Mouse (Mus musculus) ES-E14 (cell line): ENCODE data around the gene Vmn1r49. TPM values are rescaled to one million over a fixed set of nuclear protein-coding genes. Genes with fewer than 3 reads are reported as not detected.
"Not testable (repeated sequence)": the region's sequence is repeated elsewhere in the genome, so short reads cannot be mapped to it uniquely, and the experiment has no call there.

ENCODE experiments used
- DNase-seq: peaks from one replicate; pipeline ENCODE4 v3.0.0-alpha.2; 2013; ENCODE audit warnings: low read depth, low spot score
- H3K27ac ChIP-seq: 2 replicates; pipeline ENCODE4 v1.5.1; 2012; ENCODE audit warnings: low read depth, mild to moderate bottlenecking, low read length, moderate library complexity, mixed read lengths; ENCODE audit not compliant: poor library complexity, insufficient read depth, severe bottlenecking
- H3K36me3 ChIP-seq: 2 replicates; pipeline ENCODE4 v1.6.1; 2012; ENCODE audit warnings: mild to moderate bottlenecking, low read length, moderate library complexity, mixed read lengths; ENCODE audit not compliant: control insufficient read depth, poor library complexity, insufficient read depth, severe bottlenecking
- H3K4me1 ChIP-seq, 2 experiments: fragments of 150-350 bp in 1 of 2; sonication (generic) in 1 of 2; 2 replicates each; pipeline ENCODE4 v1.6.1; 2012; ENCODE audit warnings: low read length in 2 of 2, mild to moderate bottlenecking in 1 of 2, mixed read lengths in 1 of 2; ENCODE audit not compliant: control insufficient read depth in 2 of 2, insufficient read depth in 2 of 2, poor library complexity in 1 of 2
- H3K4me3 ChIP-seq, 2 experiments: fragments of 150-350 bp in 1 of 2; sonication (generic) in 1 of 2; 2 replicates each; pipeline ENCODE4 v1.5.1; 2012; ENCODE audit warnings: low read length in 2 of 2, low read depth in 1 of 2, mild to moderate bottlenecking in 1 of 2, mixed read lengths in 1 of 2; ENCODE audit not compliant: insufficient read depth in 1 of 2, poor library complexity in 1 of 2, severe bottlenecking in 1 of 2
- H3K9ac ChIP-seq: 2 replicates; pipeline ENCODE4 v1.6.1; 2012; ENCODE audit warnings: low read depth, mild to moderate bottlenecking, low read length, mixed read lengths; ENCODE audit not compliant: poor library complexity, insufficient read depth, severe bottlenecking
- H3K9me3 ChIP-seq: fragments of 150-350 bp; sonication (generic); 2 replicates; pipeline ENCODE4 v1.6.1; 2012; ENCODE audit warnings: low read depth, mild to moderate bottlenecking, low read length; ENCODE audit not compliant: control insufficient read depth, insufficient read depth
- CHD2 ChIP-seq: IDR thresholded peaks from 2 replicates; pipeline ENCODE4 v1.6.1; 2014; ENCODE audit warnings: mild to moderate bottlenecking, low read depth, low read length, inconsistent platforms
- HCFC1 ChIP-seq: IDR thresholded peaks from 2 replicates; pipeline ENCODE4 v1.6.1; 2012; ENCODE audit warnings: low read length, inconsistent platforms, borderline replicate concordance; ENCODE audit not compliant: insufficient read depth
- MAFK ChIP-seq: IDR thresholded peaks from 2 replicates; pipeline ENCODE4 v1.6.1; 2014; ENCODE audit warnings: mild to moderate bottlenecking, low read depth, low read length, inconsistent platforms; ENCODE audit not compliant: insufficient read depth
- ZC3H11A ChIP-seq: IDR thresholded peaks from 2 replicates; pipeline ENCODE4 v1.6.1; 2012; ENCODE audit warnings: low read depth, mild to moderate bottlenecking, inconsistent platforms, low read length, borderline replicate concordance
- ZNF384 ChIP-seq: IDR thresholded peaks from 2 replicates; pipeline ENCODE4 v1.6.1; 2012; ENCODE audit warnings: low read depth, low read length, inconsistent platforms
- in situ Hi-C, 2 experiments: fragments of 600-800 bp; cut with MboI; formaldehyde crosslinking; loops; one replicate each; pipeline ENCODE4 v1.15.1; 2025; ENCODE audit warnings: low sequenced_read_pairs in 2 of 2, inconsistent platforms in 1 of 2; ENCODE audit not compliant: unreplicated experiment in 2 of 2
- total RNA-seq: library from RNA; depleted of rRNA; stranded (reverse); fragments of 300-350 nt; gene quantifications from 2 replicates; pipeline ENCODE4 v1.2.3, GENCODE M21; 2012; rRNA removed

The Vmn1r49 gene
- total RNA-seq = not detected in 2 replicates

DNA sequence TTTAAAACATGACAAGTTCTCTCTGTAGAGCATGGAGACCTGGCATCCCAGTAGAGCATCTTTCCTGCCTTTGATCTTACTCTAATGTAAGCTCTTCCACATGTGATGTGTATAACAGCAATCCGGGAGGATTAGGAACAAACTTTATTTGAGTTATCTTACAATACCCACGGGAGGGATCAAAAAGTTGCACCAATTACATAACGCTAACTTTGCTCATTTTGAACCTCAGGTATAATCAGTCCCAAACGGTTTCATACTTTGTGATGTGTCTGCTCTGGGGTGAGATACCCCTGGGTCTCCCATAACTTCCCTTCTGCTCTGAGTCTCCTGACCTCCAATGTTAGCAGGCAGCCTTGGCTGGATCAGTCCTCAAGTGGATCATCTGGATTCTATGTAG lies at the start of gene Vmn1r49:
TSS of gene Vmn1r49 (minus strand) at position 101 of the 400 bp plus-strand sequence.
- no peak within 1 kb of the TSS for H3K4me3 ChIP-seq
- in situ Hi-C loops = no loop called here
- H3K27ac ChIP-seq = no peak within 1 kb of the TSS
- TF ChIP-seq ZC3H11A (no peak), HCFC1 (no peak), ZNF384 (no peak), CHD2 (no peak), MAFK (no peak)
- H3K9me3 ChIP-seq = no peaks in the 10 kb centered on the region
- H3K36me3 ChIP-seq = no peaks in the 10 kb centered on the region
- H3K9ac ChIP-seq = no peak within 1 kb of the TSS
- DNase-seq = no peak
- H3K4me1 ChIP-seq = no peaks in the 10 kb centered on the region

DNA sequence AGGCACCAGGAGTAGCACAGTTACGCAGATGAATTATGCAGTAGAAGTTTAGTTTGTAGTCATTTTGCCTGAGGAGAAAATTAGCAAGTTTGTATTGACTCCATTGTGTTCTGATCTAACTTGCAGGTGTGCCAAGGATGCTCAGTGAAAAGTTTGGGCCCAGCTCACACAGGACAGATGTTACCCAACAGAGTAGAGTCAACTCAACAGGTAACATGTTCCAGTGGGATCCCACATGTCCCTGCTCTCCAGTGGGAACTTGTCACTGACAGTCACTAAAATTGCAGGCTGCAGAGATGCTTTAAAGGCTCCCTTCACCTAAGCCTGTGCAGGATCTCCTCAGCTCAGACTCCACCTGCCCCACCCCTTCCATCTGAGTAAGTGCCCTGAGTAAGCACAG lies 44.0 kb upstream of the Vmn1r49 start, which contains the start of gene Vmn1r51:
TSS of gene Vmn1r51 (plus strand) at position 301 of the 400 bp plus-strand sequence.
- H3K9me3 ChIP-seq, H3K27ac ChIP-seq, in situ Hi-C loops, H3K36me3 ChIP-seq, H3K4me3 ChIP-seq, DNase-seq, H3K9ac ChIP-seq, H3K4me1 ChIP-seq: not testable (repeated sequence)

- no peak within 1 kb of the TSS for H3K9ac ChIP-seq
- in situ Hi-C loops = no loop called here
- H3K9me3 ChIP-seq = no peaks in the 10 kb centered on the region
- no peak for TF ChIP-seq ZC3H11A
- TF ChIP-seq MAFK = no peak
- TF ChIP-seq ZNF384 = no peak
- no peak for TF ChIP-seq CHD2
- TF ChIP-seq HCFC1 = no peak
- H3K27ac ChIP-seq = no peak within 1 kb of the TSS
- H3K4me1 ChIP-seq = no peaks in the 10 kb centered on the region
- H3K36me3 ChIP-seq = no peaks in the 10 kb centered on the region
- DNase-seq = no peak
- no peak within 1 kb of the TSS for H3K4me3 ChIP-seq
These were observed 22.8 kb upstream of the Vmn1r49 start, which contains the start of gene Vmn1r50 for GRCm38 (mm10) chr6:90101130-90101529. Gene Vmn1r50 (plus strand): TSS chr6:90101430.

DNA sequence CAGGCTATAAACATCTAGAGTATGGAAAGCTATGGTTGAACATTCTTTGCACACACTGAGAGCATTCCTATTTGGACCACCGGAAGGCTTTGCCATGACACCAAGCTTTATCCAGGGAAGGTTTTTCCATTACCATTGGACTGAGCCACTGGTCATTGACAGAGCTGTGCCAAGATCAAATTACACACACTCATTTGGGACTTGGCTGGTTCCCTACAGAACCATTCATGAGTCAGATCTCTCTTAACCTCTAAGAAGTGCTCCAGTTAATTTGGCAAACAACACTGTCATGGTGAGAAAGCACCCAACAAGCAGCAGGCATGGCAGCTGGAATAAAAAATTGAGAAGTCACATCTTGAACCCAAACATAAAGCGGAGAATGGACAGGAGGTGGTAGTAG lies 22.3 kb upstream of the Vmn1r49 start:
- Histone ChIP-seq H3K36me3 (no peaks in the 10 kb centered on the region), H3K9ac (no peak overlapping the region), H3K4me1 (no peaks in the 10 kb centered on the region), H3K4me3 (no peak overlapping the region), H3K27ac (no peak overlapping the region), H3K9me3 (no peaks in the 10 kb centered on the region)
- TF ChIP-seq ZC3H11A (no peak), MAFK (no peak), ZNF384 (no peak), CHD2 (no peak), HCFC1 (no peak)
- in situ Hi-C loops = no loop called here
- no peak for DNase-seq

DNA sequence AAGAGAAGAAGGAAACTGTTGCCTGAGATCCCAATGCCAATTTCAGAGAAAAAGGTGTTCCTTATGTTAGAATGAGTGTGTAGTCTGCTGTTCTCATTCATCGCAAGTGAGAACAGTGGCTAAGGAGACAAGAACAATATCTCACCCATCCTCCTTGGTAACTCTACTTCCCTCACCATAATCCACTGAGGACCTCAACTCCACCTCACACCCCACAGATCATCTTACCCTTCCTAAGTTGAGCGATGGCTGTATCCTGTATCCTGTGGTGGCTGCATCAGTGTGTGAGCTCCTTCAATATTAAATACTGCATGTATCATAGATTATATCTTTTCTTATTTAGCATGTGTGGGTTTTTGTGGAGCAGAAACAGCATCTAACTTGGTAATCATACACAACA lies 41.6 kb downstream of the Vmn1r49 start, which contains the start of gene Vmn1r48:
TSS of gene Vmn1r48 (minus strand) at position 101 of the 400 bp plus-strand sequence.
- in situ Hi-C loops, DNase-seq, H3K9ac ChIP-seq, H3K4me1 ChIP-seq, H3K36me3 ChIP-seq, H3K4me3 ChIP-seq, H3K27ac ChIP-seq, H3K9me3 ChIP-seq: not testable (repeated sequence)

Other genes starting within 250 kb of the Vmn1r49 start
- not detected in 2 replicates for gene Vmn1r42, start 202.1 kb downstream of the Vmn1r49 start, total RNA-seq
- 0.13 TPM in 1 of 2 replicates, not detected in the other for gene Vmn1r43, start 202.1 kb downstream of the Vmn1r49 start, total RNA-seq
- gene Vmn1r44, start 194.8 kb downstream of the Vmn1r49 start, total RNA-seq = not detected in 2 replicates
- not detected in 2 replicates for gene Vmn1r45, start 137.9 kb downstream of the Vmn1r49 start, total RNA-seq
- not detected in 2 replicates for gene Vmn1r46, start 109.2 kb downstream of the Vmn1r49 start, total RNA-seq
- gene Vmn1r47, start 62.4 kb downstream of the Vmn1r49 start, total RNA-seq = 0.58 and 1.4 TPM in 2 replicates
- gene Vmn1r48, start 41.7 kb downstream of the Vmn1r49 start, total RNA-seq = not detected in 2 replicates
- gene Vmn1r50, start 22.9 kb upstream of the Vmn1r49 start, total RNA-seq = not detected in 2 replicates
- not detected in 2 replicates for gene Vmn1r51, start 44.1 kb upstream of the Vmn1r49 start, total RNA-seq
- gene Vmn1r52, start 96.3 kb upstream of the Vmn1r49 start, total RNA-seq = not detected in 2 replicates
- not detected in 2 replicates for gene V1ra8, start 124.3 kb upstream of the Vmn1r49 start, total RNA-seq
- 2.1 and 2.3 TPM in 2 replicates for gene Vmn1r53, start 145.9 kb upstream of the Vmn1r49 start, total RNA-seq
- not detected in 2 replicates for gene Vmn1r54, start 167.8 kb upstream of the Vmn1r49 start, total RNA-seq
- not detected in 2 replicates for gene BC048671, start 222.7 kb upstream of the Vmn1r49 start, total RNA-seq
- gene Chst13, start 246.7 kb upstream of the Vmn1r49 start, total RNA-seq = 0.54 and 0.74 TPM in 2 replicates